Mouse (Mus musculus) C2C12 (cell line): Measurements from ENCODE around the gene 4930522L14Rik.
"Not testable (repeated sequence)": the region's sequence is repeated elsewhere in the genome, so short reads cannot be mapped to it uniquely, and the experiment has no call there.

Experiments
- CEBPB ChIP-seq: IDR thresholded peaks from one replicate; pipeline ENCODE4 v1.6.1; 2011; ENCODE audit warnings: low read depth, mild to moderate bottlenecking, control low read depth, moderate library complexity
- CTCF ChIP-seq: IDR thresholded peaks from one replicate; pipeline ENCODE4 v1.5.1; 2011; ENCODE audit not compliant: control insufficient read depth, insufficient read depth, insufficient read length
- FOSL1 ChIP-seq: IDR thresholded peaks from one replicate; pipeline ENCODE4 v1.8.0; 2011; ENCODE audit warnings: mild to moderate bottlenecking, low read length; ENCODE audit not compliant: poor library complexity, insufficient read depth, severe bottlenecking
- MAX ChIP-seq: IDR thresholded peaks from one replicate; pipeline ENCODE4 v1.6.1; 2011; ENCODE audit warnings: mild to moderate bottlenecking, control low read depth
- USF1 ChIP-seq: IDR thresholded peaks from one replicate; pipeline ENCODE4 v1.6.1; 2011; ENCODE audit warnings: low read depth, mild to moderate bottlenecking, control low read depth, moderate library complexity

DNA sequence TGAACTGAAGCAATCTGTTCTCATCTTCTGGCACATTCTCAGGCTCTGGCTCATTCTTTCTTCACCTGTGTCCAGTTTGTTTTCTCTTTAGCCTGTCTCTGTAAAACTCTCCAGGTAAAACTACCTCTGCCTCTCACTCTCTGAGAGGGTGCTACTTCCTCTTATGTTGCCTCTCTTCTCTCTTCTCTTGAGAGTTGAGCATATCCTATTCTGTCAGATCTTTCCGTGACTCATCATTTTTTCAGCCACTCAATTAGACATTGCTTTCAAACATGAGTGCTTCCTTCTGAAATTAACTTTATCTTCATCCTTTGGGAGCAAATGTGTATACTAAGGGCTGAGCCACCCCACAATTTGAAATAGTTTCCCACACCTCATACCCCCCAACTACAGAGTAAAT is 6.6 kb downstream of the 4930522L14Rik start:
- TF ChIP-seq CTCF, MAX, USF1, FOSL1, CEBPB: not testable (repeated sequence)
